Mouse (Mus musculus) myocyte (in vitro differentiated cells): ENCODE data around the gene Slc2a9.

Source experiments
- CEBPB ChIP-seq: IDR thresholded peaks from 2 replicates; pipeline ENCODE4 v1.6.1; 2011; ENCODE audit warnings: mild to moderate bottlenecking, moderate library complexity; ENCODE audit not compliant: poor library complexity, insufficient read depth, severe bottlenecking
- MAX ChIP-seq: IDR thresholded peaks from one replicate; pipeline ENCODE4 v1.6.1; 2011; ENCODE audit warnings: low read depth, mild to moderate bottlenecking, control low read depth
- MYOG ChIP-seq, 3 experiments: IDR thresholded peaks; one replicate each; pipeline ENCODE4 v1.6.1; 2011; ENCODE audit warnings: control low read depth in 2 of 3, low read depth in 2 of 3, mild to moderate bottlenecking in 2 of 3; ENCODE audit not compliant: insufficient read length in 2 of 3, control insufficient read depth in 1 of 3, insufficient read depth in 1 of 3
- POLR2A ChIP-seq: IDR thresholded peaks from one replicate; pipeline ENCODE4 v1.6.1; 2011; ENCODE audit warnings: low read depth, mild to moderate bottlenecking, control low read depth, moderate library complexity; ENCODE audit not compliant: insufficient read length
- POLR2AphosphoS2 ChIP-seq: IDR thresholded peaks from one replicate; pipeline ENCODE4 v1.6.1; 2011; ENCODE audit warnings: low read depth, control low read depth; ENCODE audit not compliant: insufficient read length
- TCF12 ChIP-seq: IDR thresholded peaks from one replicate; pipeline ENCODE4 v1.6.1; 2011; ENCODE audit warnings: mild to moderate bottlenecking, control low read depth; ENCODE audit not compliant: poor library complexity, insufficient read depth, severe bottlenecking
- USF1 ChIP-seq: IDR thresholded peaks from one replicate; pipeline ENCODE4 v1.6.1; 2011; ENCODE audit warnings: low read depth, mild to moderate bottlenecking, control low read depth, moderate library complexity

DNA sequence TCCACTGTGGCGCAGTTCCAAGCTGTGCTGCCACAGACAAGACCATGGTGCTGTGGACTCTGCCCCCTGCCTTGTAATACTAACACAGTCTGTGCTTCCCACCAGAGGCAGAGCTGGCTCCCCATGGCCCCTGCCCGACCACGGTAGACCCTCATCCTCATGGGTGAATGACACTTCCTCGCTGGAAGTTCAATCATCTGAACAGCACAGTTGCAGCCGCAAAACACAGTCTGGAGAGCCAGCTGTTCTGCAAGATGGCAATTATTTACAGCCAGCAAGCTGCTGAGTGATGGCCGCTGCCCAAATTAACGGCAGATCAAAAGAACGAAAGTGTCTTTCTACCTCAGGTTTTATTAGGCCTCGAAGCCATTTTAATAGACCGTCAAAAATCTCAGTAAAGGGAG is 114.5 kb downstream of the Slc2a9 start:
- TF ChIP-seq POLR2A (no peak), CEBPB (no peak), TCF12 (no peak), MYOG (IDR thresholded peaks at IDR 0.05; ENCODE audit: control insufficient read depth in 1 of 3, insufficient read depth in 1 of 3, insufficient read length in 2 of 3, low read depth in 2 of 3) (no peak), MAX (no peak), USF1 (no peak), POLR2AphosphoS2 (no peak)
